Mouse (Mus musculus) stomach, embryonic 16.5 days (tissue): ENCODE measurements around the gene Zfand2b. TPM values are rescaled to one million over a fixed set of nuclear protein-coding genes. Genes with fewer than 3 reads are reported as not detected.

ENCODE experiments used
- ATAC-seq: fragments of 200-750 bp; cut with Nextera tagmentation; 2 replicates; pipeline ENCODE4 v1.8.0; 2017; ENCODE audit warnings: moderate number of reproducible peaks, moderate TSS enrichment; ENCODE audit not compliant: insufficient read depth, low FRiP score
- H3K27ac ChIP-seq: fragments of 300-500 bp; sonication (generic); 2 replicates; pipeline ENCODE4 v1.5.1; 2014; ENCODE audit warnings: low read length
- H3K27me3 ChIP-seq: fragments of 300-500 bp; sonication (generic); 2 replicates; pipeline ENCODE4 v1.6.1; 2014; ENCODE audit warnings: low read length, control low read depth, mixed read lengths; ENCODE audit not compliant: control insufficient read depth, insufficient read depth
- H3K36me3 ChIP-seq: fragments of 300-500 bp; sonication (generic); 2 replicates; pipeline ENCODE4 v1.6.1; 2014; ENCODE audit warnings: low read length; ENCODE audit not compliant: control insufficient read depth, insufficient read depth
- H3K4me1 ChIP-seq: fragments of 300-500 bp; sonication (generic); 2 replicates; pipeline ENCODE4 v1.6.1; 2014; ENCODE audit warnings: low read length, control low read depth, mixed read lengths; ENCODE audit not compliant: control insufficient read depth, insufficient read depth
- H3K4me2 ChIP-seq: fragments of 300-500 bp; sonication (generic); 2 replicates; pipeline ENCODE4 v1.6.1; 2014; ENCODE audit warnings: low read depth, low read length, mixed read lengths
- H3K4me3 ChIP-seq: fragments of 300-500 bp; sonication (generic); replicated peaks from 2 replicates; pipeline ENCODE4 v1.5.1; 2014; ENCODE audit warnings: mild to moderate bottlenecking, low read length
- H3K9ac ChIP-seq: fragments of 300-500 bp; sonication (generic); 2 replicates; pipeline ENCODE4 v1.6.1; 2014; ENCODE audit warnings: low read length
- H3K9me3 ChIP-seq: fragments of 300-500 bp; sonication (generic); replicated peaks from 2 replicates; pipeline ENCODE4 v1.6.1; 2016; ENCODE audit warnings: low read length, control low read depth; ENCODE audit not compliant: control insufficient read depth
- WGBS: fragments of 180-500 bp; shearing (Covaris S2); extraction: QIAGEN DNeasy Blood & Tissue Kit; methylation state at CpG from one replicate; pipeline ENCODE4 v1.1.7; 2014; 5-methylcytosine and 5-hydroxymethylcytosine counted together
- microRNA-seq: library from miRNA; unstranded; fragments of <30 nt; microRNA quantifications from one replicate; pipeline ENCODE4, GENCODE M21; 2016
- polyA plus RNA-seq: library from polyadenylated mRNA; unstranded; fragments of >200 nt; fragmentation: Nextera tagmentation; extraction: Ambion mirVana; gene quantifications from 2 replicates; pipeline ENCODE4 v1.2.1, GENCODE M21; 2015

The Zfand2b gene
- polyA plus RNA-seq, 1 experiment from 2014 or later = 43.3 TPM

GRCm38 (mm10) chr1:75216797-75217585 is 48.5 kb downstream of the Zfand2b start:
- Histone ChIP-seq H3K4me2 (peak overlapping the region; percentile 90), H3K27me3 (peaks cover 3% of the 10 kb centered on the region; the same call in 1 of the 2 replicates), H3K4me3 (peak overlapping the region; percentile 66), H3K36me3 (peaks cover 9% of the 10 kb centered on the region), H3K27ac (no peak overlapping the region), H3K9me3 (no peaks in the 10 kb centered on the region), H3K9ac (no peak overlapping the region; the same call in 1 of the 2 replicates), H3K4me1 (peaks cover 25% of the 10 kb centered on the region)
- no peak for ATAC-seq
- WGBS = 66% methylated on average over 13 of the region's 13 CpGs

GRCm38 (mm10) chr1:75217893-75218226 is 49.4 kb downstream of the Zfand2b start:
- peaks cover 9% of the 10 kb centered on the region for H3K36me3 ChIP-seq
- H3K4me3 ChIP-seq = peak overlapping the region; percentile 66
- peak overlapping the region; percentile 81 for H3K27ac ChIP-seq
- H3K27me3 ChIP-seq = peaks cover 3% of the 10 kb centered on the region; the same call in 1 of the 2 replicates
- no peaks in the 10 kb centered on the region for H3K9me3 ChIP-seq
- no peak for ATAC-seq
- peak overlapping the region; percentile 90 for H3K4me2 ChIP-seq
- peaks cover 18% of the 10 kb centered on the region for H3K4me1 ChIP-seq
- peak overlapping the region; percentile 77 for H3K9ac ChIP-seq
- WGBS = 2% methylated on average over 6 of the region's 6 CpGs

GRCm38 (mm10) chr1:75218227-75219001 is 50.0 kb downstream of the Zfand2b start:
- 0 out of 2 replicates have a peak, but pooled peaks have one; percentile 7 for ATAC-seq
- Histone ChIP-seq H3K27me3 (peaks cover 3% of the 10 kb centered on the region; the same call in 1 of the 2 replicates), H3K4me3 (peak overlapping the region; percentile 66), H3K9me3 (no peaks in the 10 kb centered on the region), H3K36me3 (peaks cover 6% of the 10 kb centered on the region), H3K9ac (peak overlapping the region; percentile 77), H3K4me2 (peak overlapping the region; percentile 90), H3K4me1 (peaks cover 14% of the 10 kb centered on the region), H3K27ac (peak overlapping the region; percentile 81)
- WGBS = 1% methylated on average over 38 of the region's 38 CpGs

- Histone ChIP-seq H3K4me2 (peak overlapping the region; percentile 90), H3K9me3 (no peaks in the 10 kb centered on the region), H3K27me3 (peaks cover 3% of the 10 kb centered on the region; the same call in 1 of the 2 replicates), H3K36me3 (peaks cover 4% of the 10 kb centered on the region; the same call in 1 of the 2 replicates), H3K27ac (peak overlapping the region; percentile 81), H3K4me1 (peaks cover 10% of the 10 kb centered on the region), H3K9ac (peak overlapping the region; percentile 77), H3K4me3 (peak overlapping the region; percentile 66)
- peak; percentile 91 for ATAC-seq
- WGBS = under 1% methylated on average over 24 of the region's 24 CpGs
These were observed 50.6 kb downstream of the Zfand2b start for GRCm38 (mm10) chr1:75219078-75219477.

- Histone ChIP-seq H3K4me2 (peak within 1 kb of the TSS; percentile 90), H3K36me3 (peaks cover 4% of the 10 kb centered on the region; the same call in 1 of the 2 replicates), H3K9me3 (no peaks in the 10 kb centered on the region), H3K27me3 (peaks cover 3% of the 10 kb centered on the region; the same call in 1 of the 2 replicates), H3K27ac (peak within 1 kb of the TSS; percentile 81), H3K9ac (peak within 1 kb of the TSS; percentile 77), H3K4me3 (peak within 1 kb of the TSS; percentile 66), H3K4me1 (peaks cover 10% of the 10 kb centered on the region)
- 2% methylated on average over 33 of the region's 34 CpGs for WGBS
- ATAC-seq = peak; percentile 44; the same call in 1 of the 2 replicates
These were observed 51.1 kb downstream of the Zfand2b start, which contains the start of gene Tuba4a for GRCm38 (mm10) chr1:75219531-75219930. Gene Tuba4a (minus strand): TSS chr1:75219865.

Small RNAs within 50 kb of the gene (microRNA-seq; reads per million reads assigned to microRNA genes)
- not detected for gene Gm27943

Other genes with a start within 250 kb of the Zfand2b start
- gene Cfap65, start 233.0 kb upstream of the Zfand2b start, polyA plus RNA-seq = 0.05 and 0.07 TPM in 2 replicates
- 19.0 and 22.0 TPM in 2 replicates for gene Ihh, start 217.0 kb upstream of the Zfand2b start, polyA plus RNA-seq
- 7.6 TPM in 2 replicates for gene Nhej1, start 43.4 kb upstream of the Zfand2b start, polyA plus RNA-seq
- 0.85 and 1.3 TPM in 2 replicates for gene Slc23a3, start 34.8 kb upstream of the Zfand2b start, polyA plus RNA-seq
- gene Cnppd1, start 25.9 kb upstream of the Zfand2b start, polyA plus RNA-seq = 41.4 and 43.4 TPM in 2 replicates
- gene Retreg2, start 25.9 kb upstream of the Zfand2b start, polyA plus RNA-seq = 35.4 and 36.5 TPM in 2 replicates
- gene Abcb6, start 11.7 kb downstream of the Zfand2b start, polyA plus RNA-seq = 23.2 and 27.7 TPM in 2 replicates
- gene Ankzf1, start 23.5 kb downstream of the Zfand2b start, polyA plus RNA-seq = 26.3 and 26.5 TPM in 2 replicates
- 28.4 TPM in 2 replicates for gene Atg9a, start 23.6 kb downstream of the Zfand2b start, polyA plus RNA-seq
- 18.2 and 20.1 TPM in 2 replicates for gene Glb1l, start 42.2 kb downstream of the Zfand2b start, polyA plus RNA-seq
- gene Stk16, start 42.2 kb downstream of the Zfand2b start, polyA plus RNA-seq = 109 and 115 TPM in 2 replicates
- gene Tuba4a, start 51.2 kb downstream of the Zfand2b start, polyA plus RNA-seq = 184 and 218 TPM in 2 replicates
- gene A630095N17Rik, start 63.5 kb downstream of the Zfand2b start, polyA plus RNA-seq = not detected in 2 replicates
- gene Dnajb2, start 67.8 kb downstream of the Zfand2b start, polyA plus RNA-seq = 31.3 and 32.3 TPM in 2 replicates
- 2.0 and 2.6 TPM in 2 replicates for gene Ptprn, start 95.9 kb downstream of the Zfand2b start, polyA plus RNA-seq
- gene Resp18, start 109.8 kb downstream of the Zfand2b start, polyA plus RNA-seq = 6.0 and 6.6 TPM in 2 replicates
- gene Dnpep, start 149.3 kb downstream of the Zfand2b start, polyA plus RNA-seq = 125 and 139 TPM in 2 replicates
- gene Des, start 191.7 kb downstream of the Zfand2b start, polyA plus RNA-seq = 166 and 194 TPM in 2 replicates
- gene Speg, start 206.7 kb downstream of the Zfand2b start, polyA plus RNA-seq = 41.1 and 41.2 TPM in 2 replicates